ENCODE assay signal across 23 mouse cellular contexts in the genomic region with DNA sequence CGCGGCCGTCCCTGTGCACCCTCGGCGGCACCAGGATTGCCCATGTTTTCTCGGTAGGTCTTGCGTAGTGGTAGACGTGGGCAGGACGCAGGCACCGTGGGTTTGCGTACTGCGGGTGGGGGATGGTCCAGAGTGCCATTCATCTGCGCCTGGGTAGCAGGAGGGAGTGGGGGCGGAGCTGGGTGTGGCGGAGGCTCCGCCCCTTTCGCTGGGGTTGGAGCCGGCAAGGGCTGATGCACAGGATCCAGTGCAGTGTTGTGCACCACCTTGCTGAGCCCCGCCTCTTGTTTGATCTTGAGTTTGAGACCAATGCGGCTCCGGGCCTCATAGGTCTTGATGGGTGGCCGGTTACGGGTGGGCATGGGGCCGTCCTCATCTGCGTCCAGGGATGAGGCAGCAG. TPM values are rescaled to one million over a fixed set of nuclear protein-coding genes. Genes with fewer than 3 reads are reported as not detected.
DNase-seq lines count a peak whose midpoint lies in the region; ATAC-seq and TF ChIP-seq lines count a peak whose summit lies in the region.
"Had no signal": no experiment of that assay in that cellular context is flagged by ENCODE, and none has a peak within 500 bp of the region (broad histone marks: within the 10 kb centered on the region; RNA-seq: fewer than 3 reads in every experiment).

No protein-coding gene starts in this region.

- 58% methylated on average over 25 of the region's 25 CpGs for WGBS in kidney, embryonic 16.5 days

- no peak overlapping the region for H3K4me2 ChIP-seq in kidney, embryonic 16.5 days (replicated peaks; ENCODE audit: low read depth, low read length)
- H3K4me2 ChIP-seq: intestine, embryonic 15.5 days; liver, embryonic 15.5 days; neural tube, embryonic 13.5 days had no signal

- intact Hi-C loops in gastrocnemius, postnatal 36 days (cut with DNase I), result no loop called here

- H3K36me3 ChIP-seq in kidney, embryonic 16.5 days (ENCODE audit: insufficient read depth, low read length), result peaks cover 56% of the 10 kb centered on the region
- no peaks in the 10 kb centered on the region for H3K36me3 ChIP-seq in testis, adult 2 months (ENCODE audit: control insufficient read depth, insufficient read depth, low read length)

- H3K4me1 ChIP-seq in kidney, embryonic 16.5 days (ENCODE audit: insufficient read depth, low read length), result no peaks in the 10 kb centered on the region
- peaks cover 18% of the 10 kb centered on the region for H3K4me1 ChIP-seq in testis, adult 2 months (ENCODE audit: control insufficient read depth, insufficient read depth, low read length)
- H3K4me1 ChIP-seq: intestine, embryonic 15.5 days; neural tube, embryonic 13.5 days had no signal

- no peaks in the 10 kb centered on the region for H3K27me3 ChIP-seq in kidney, embryonic 16.5 days (ENCODE audit: insufficient read depth, low read length)
- H3K27me3 ChIP-seq in testis, adult 2 months (ENCODE audit: control insufficient read depth, insufficient read depth, low read length), result no peaks in the 10 kb centered on the region
- H3K27me3 ChIP-seq: intestine, embryonic 15.5 days; liver, embryonic 15.5 days; neural tube, embryonic 13.5 days had no signal

- peaks cover 4% of the 10 kb centered on the region; the same call in 1 of the 2 replicates for H3K9me3 ChIP-seq in kidney, embryonic 16.5 days (ENCODE audit: low read length)
- H3K9me3 ChIP-seq: embryonic facial prominence, embryonic 10.5 days; intestine, embryonic 15.5 days; liver, embryonic 15.5 days; neural tube, embryonic 13.5 days had no signal

- no peak for TF ChIP-seq POLR2A in testis, adult 2 months (IDR thresholded peaks at IDR 0.05; ENCODE audit: control insufficient read depth, low read depth, low read length)

- no peak for TF ChIP-seq CTCF in testis, adult 2 months (IDR thresholded peaks at IDR 0.05; ENCODE audit: control insufficient read depth, insufficient read depth, insufficient replicate concordance, low read depth, low read length)

- ATAC-seq in cerebellum, adult (ENCODE audit: insufficient number of reproducible peaks, low FRiP score, low TSS enrichment), result 0 out of 2 replicates have a peak, but pooled peaks have one; percentile 17
- ATAC-seq in kidney, embryonic 16.5 days (ENCODE audit: low FRiP score, low TSS enrichment), result peak; percentile 10; the same call in 1 of the 2 replicates
- ATAC-seq: CD4-positive, CD25-positive, alpha-beta regulatory T cell, adult 4 months; intestine, embryonic 15.5 days had no signal

- H3K4me3 ChIP-seq in kidney, embryonic 16.5 days (ENCODE audit: low read length), result no peak overlapping the region
- H3K4me3 ChIP-seq in testis, adult 2 months (ENCODE audit: control insufficient read depth, low read depth, low read length), result peak overlapping the region; percentile 25
- H3K4me3 ChIP-seq: embryonic facial prominence, embryonic 10.5 days; intestine, embryonic 15.5 days; liver, embryonic 15.5 days; megakaryocyte, embryonic 14.5 days; neural tube, embryonic 13.5 days had no signal

- H3K27ac ChIP-seq in kidney, embryonic 16.5 days (ENCODE audit: low read length), result no peak overlapping the region
- H3K27ac ChIP-seq in testis, adult 2 months (ENCODE audit: control insufficient read depth, insufficient read depth, low read depth, low read length), result no peak overlapping the region
- H3K27ac ChIP-seq: embryonic facial prominence, embryonic 10.5 days; intestine, embryonic 15.5 days; liver, embryonic 15.5 days; neural tube, embryonic 13.5 days had no signal

- H3K9ac ChIP-seq in kidney, embryonic 16.5 days (replicated peaks; ENCODE audit: low read length), result no peak overlapping the region
- H3K9ac ChIP-seq: intestine, embryonic 15.5 days; liver, embryonic 15.5 days; neural tube, embryonic 13.5 days had no signal

- DNase-seq in cerebellum, adult 9-10 months, result no peak
- DNase-seq in kidney, postnatal 14 days, result no peak
- DNase-seq in testis, postnatal 14 days (ENCODE audit: low spot score), result no peak
- DNase-seq in gastrocnemius, postnatal 36 days, result no peak
- no peak for DNase-seq in embryo, embryonic 10.5 days (ENCODE audit: low spot score)
- DNase-seq: cerebellum, postnatal 25 days; heart, adult 18-20 months; heart, postnatal 4 days; kidney, postnatal 25 days; layer of hippocampus, adult 9-11 months; lung, postnatal 14 days; right cerebral cortex, postnatal 4 days; thymus, adult 18-20 months had no signal

RNA-seq across cellular contexts. Expression of a gene that starts 4.9 kb away (rescaled TPM):
- polyA plus RNA-seq in kidney, embryonic 16.5 days (2015; fragmentation: Nextera tagmentation; extraction: Ambion mirVana), result 36.8 and 37.9 TPM in 2 replicates
- 3.0 and 3.5 TPM in 2 replicates for polyA plus RNA-seq in testis, adult 2 months (2012; rRNA removed)
- total RNA-seq in gastrocnemius, postnatal 36 days (2021), result 10 to 100 TPM; 40.8 to 47.9 TPM
- total RNA-seq: monocyte, adult 5-6 weeks had no signal

RNA-seq across cellular contexts. Expression of a gene that starts 26.4 kb away (rescaled TPM):
- 198 and 212 TPM in 2 replicates for polyA plus RNA-seq in kidney, embryonic 16.5 days (2015; fragmentation: Nextera tagmentation; extraction: Ambion mirVana)
- polyA plus RNA-seq in testis, adult 2 months (2012; rRNA removed), result 57.2 and 81.1 TPM in 2 replicates
- total RNA-seq in gastrocnemius, postnatal 36 days (2021), result 10 to 100 TPM; 81.3 to 97.1 TPM

RNA-seq across cellular contexts. Expression of a gene that starts 50.0 kb away (rescaled TPM):
- polyA plus RNA-seq in kidney, embryonic 16.5 days (2015; fragmentation: Nextera tagmentation; extraction: Ambion mirVana), result 690 and 706 TPM in 2 replicates
- polyA plus RNA-seq in testis, adult 2 months (2012; rRNA removed), result 409 and 443 TPM in 2 replicates
- 1,000 to 10,000 TPM; 1,487 to 1,586 TPM for total RNA-seq in gastrocnemius, postnatal 36 days (2021)
